Mouse (Mus musculus): Measurements from ENCODE around the gene Rapgefl1. TPM values are rescaled to one million over a fixed set of nuclear protein-coding genes. Genes with fewer than 3 reads are reported as not detected.

Rapgefl1 gene
- polyA plus RNA-seq, 1 experiment from 2014 or later, result 2.2 TPM

- 74% methylated on average over 12 of the region's 12 CpGs for WGBS
- peaks cover 94% of the 10 kb centered on the region for H3K36me3 ChIP-seq (ENCODE audit: control insufficient read depth, insufficient read depth, low read length)
- no peak for DNase-seq (ENCODE audit: low spot score)
Observed at GRCm38 (mm10) chr11:98829091-98829775, 7.4 kb upstream of the Rapgefl1 start.

GRCm38 (mm10) chr11:98829875-98830274, 6.7 kb upstream of the Rapgefl1 start:
- H3K4me2 ChIP-seq (ENCODE audit: low read length), result no peak overlapping the region
- H3K27me3 ChIP-seq (replicated peaks; ENCODE audit: control insufficient read depth, insufficient read depth, low read length), result no peaks in the 10 kb centered on the region
- H3K4me1 ChIP-seq (replicated peaks; ENCODE audit: control insufficient read depth, insufficient read depth, low read length), result no peaks in the 10 kb centered on the region
- no peak overlapping the region for H3K27ac ChIP-seq (ENCODE audit: low read depth)
- DNase-seq (ENCODE audit: low spot score) (no peak), ATAC-seq (replicated peaks; ENCODE audit: low FRiP score, low TSS enrichment, low read depth) (no peak)
- H3K36me3 ChIP-seq (ENCODE audit: control insufficient read depth, insufficient read depth, low read length), result peaks cover 88% of the 10 kb centered on the region
- WGBS, result 66% methylated on average over 4 of the region's 4 CpGs
- no peak overlapping the region for H3K9ac ChIP-seq (ENCODE audit: low read length)
- no peaks in the 10 kb centered on the region for H3K9me3 ChIP-seq (ENCODE audit: control insufficient read depth, low read length)
- no peak overlapping the region for H3K4me3 ChIP-seq (ENCODE audit: low read depth, low read length)

More at GRCm38 (mm10) chr11:98829091-98829775, 7.4 kb upstream of the Rapgefl1 start:
- H3K4me3 ChIP-seq (ENCODE audit: low read depth, low read length), result no peak overlapping the region
- no peak overlapping the region for H3K27ac ChIP-seq (ENCODE audit: low read depth)
- no peak for ATAC-seq (replicated peaks; ENCODE audit: low FRiP score, low TSS enrichment, low read depth)
- H3K9ac ChIP-seq (ENCODE audit: low read length), result no peak overlapping the region
- no peak overlapping the region for H3K4me2 ChIP-seq (ENCODE audit: low read length)
- no peaks in the 10 kb centered on the region for H3K9me3 ChIP-seq (ENCODE audit: control insufficient read depth, low read length)
- H3K27me3 ChIP-seq (replicated peaks; ENCODE audit: control insufficient read depth, insufficient read depth, low read length), result no peaks in the 10 kb centered on the region
- H3K4me1 ChIP-seq (replicated peaks; ENCODE audit: control insufficient read depth, insufficient read depth, low read length), result no peaks in the 10 kb centered on the region

- no peak for ATAC-seq (replicated peaks; ENCODE audit: low FRiP score, low TSS enrichment, low read depth)
- no peak overlapping the region for H3K27ac ChIP-seq (ENCODE audit: low read depth)
- WGBS, result 45% methylated on average over 5 of the region's 5 CpGs
Observed at GRCm38 (mm10) chr11:98835296-98835695, 1.3 kb upstream of the Rapgefl1 start.

GRCm38 (mm10) chr11:98835725-98836124, 860 bp upstream of the Rapgefl1 start:
- Histone ChIP-seq H3K9ac (ENCODE audit: low read length) (no peak overlapping the region), H3K9me3 (ENCODE audit: control insufficient read depth, low read length) (no peaks in the 10 kb centered on the region), H3K4me2 (ENCODE audit: low read length) (no peak overlapping the region), H3K4me1 (replicated peaks; ENCODE audit: control insufficient read depth, insufficient read depth, low read length) (peaks cover 8% of the 10 kb centered on the region; the same call in 1 of the 2 replicates), H3K27me3 (replicated peaks; ENCODE audit: control insufficient read depth, insufficient read depth, low read length) (peaks cover 19% of the 10 kb centered on the region), H3K27ac (ENCODE audit: low read depth) (no peak overlapping the region), H3K4me3 (ENCODE audit: low read depth, low read length) (no peak overlapping the region), H3K36me3 (ENCODE audit: control insufficient read depth, insufficient read depth, low read length) (peaks cover 35% of the 10 kb centered on the region)
- ATAC-seq (replicated peaks; ENCODE audit: low FRiP score, low TSS enrichment, low read depth) (no peak), DNase-seq (ENCODE audit: low spot score) (no peak)
- 49% methylated on average over 3 of the region's 3 CpGs for WGBS

More at GRCm38 (mm10) chr11:98835296-98835695, 1.3 kb upstream of the Rapgefl1 start:
- H3K27me3 ChIP-seq (replicated peaks; ENCODE audit: control insufficient read depth, insufficient read depth, low read length), result peaks cover 19% of the 10 kb centered on the region
- no peak overlapping the region for H3K9ac ChIP-seq (ENCODE audit: low read length)
- DNase-seq (ENCODE audit: low spot score), result no peak
- H3K9me3 ChIP-seq (ENCODE audit: control insufficient read depth, low read length), result no peaks in the 10 kb centered on the region
- H3K4me1 ChIP-seq (replicated peaks; ENCODE audit: control insufficient read depth, insufficient read depth, low read length), result peaks cover 8% of the 10 kb centered on the region; the same call in 1 of the 2 replicates
- no peak overlapping the region for H3K4me2 ChIP-seq (ENCODE audit: low read length)
- peaks cover 38% of the 10 kb centered on the region for H3K36me3 ChIP-seq (ENCODE audit: control insufficient read depth, insufficient read depth, low read length)
- H3K4me3 ChIP-seq (ENCODE audit: low read depth, low read length), result no peak overlapping the region

GRCm38 (mm10) chr11:98836128-98836527, 457 bp upstream of the Rapgefl1 start:
- peak overlapping the region; percentile 99 for H3K4me2 ChIP-seq (ENCODE audit: low read length)
- DNase-seq (ENCODE audit: low spot score), result no peak
- ATAC-seq (replicated peaks; ENCODE audit: low FRiP score, low TSS enrichment, low read depth), result peak; percentile 13; the same call in 1 of the 2 replicates
- H3K9me3 ChIP-seq (ENCODE audit: control insufficient read depth, low read length), result no peaks in the 10 kb centered on the region
- H3K27me3 ChIP-seq (replicated peaks; ENCODE audit: control insufficient read depth, insufficient read depth, low read length), result peaks cover 19% of the 10 kb centered on the region
- H3K4me1 ChIP-seq (replicated peaks; ENCODE audit: control insufficient read depth, insufficient read depth, low read length), result peaks cover 8% of the 10 kb centered on the region; the same call in 1 of the 2 replicates
- H3K9ac ChIP-seq (ENCODE audit: low read length), result no peak overlapping the region
- H3K4me3 ChIP-seq (ENCODE audit: low read depth, low read length), result peak overlapping the region; percentile 70
- no peak overlapping the region for H3K27ac ChIP-seq (ENCODE audit: low read depth)
- WGBS, result 24% methylated on average over 7 of the region's 7 CpGs
- peaks cover 31% of the 10 kb centered on the region for H3K36me3 ChIP-seq (ENCODE audit: control insufficient read depth, insufficient read depth, low read length)

- peaks cover 19% of the 10 kb centered on the region for H3K27me3 ChIP-seq (replicated peaks; ENCODE audit: control insufficient read depth, insufficient read depth, low read length)
- 1% methylated on average over 25 of the region's 29 CpGs for WGBS
- peaks cover 19% of the 10 kb centered on the region for H3K36me3 ChIP-seq (ENCODE audit: control insufficient read depth, insufficient read depth, low read length)
- ATAC-seq (replicated peaks; ENCODE audit: low FRiP score, low TSS enrichment, low read depth) (peak; percentile 16; the same call in 1 of the 2 replicates), DNase-seq (ENCODE audit: low spot score) (no peak)
- H3K4me2 ChIP-seq (ENCODE audit: low read length), result peak overlapping the region; percentile 99
- peaks cover 8% of the 10 kb centered on the region; the same call in 1 of the 2 replicates for H3K4me1 ChIP-seq (replicated peaks; ENCODE audit: control insufficient read depth, insufficient read depth, low read length)
- H3K9ac ChIP-seq (ENCODE audit: low read length), result peak overlapping the region; percentile 59
- peak overlapping the region; percentile 70 for H3K4me3 ChIP-seq (ENCODE audit: low read depth, low read length)
- no peaks in the 10 kb centered on the region for H3K9me3 ChIP-seq (ENCODE audit: control insufficient read depth, low read length)
- no peak overlapping the region for H3K27ac ChIP-seq (ENCODE audit: low read depth)
Observed at GRCm38 (mm10) chr11:98837231-98837704, 683 bp downstream of the Rapgefl1 start.

- H3K27me3 ChIP-seq (replicated peaks; ENCODE audit: control insufficient read depth, insufficient read depth, low read length), result peaks cover 19% of the 10 kb centered on the region
- DNase-seq (ENCODE audit: low spot score) (no peak), ATAC-seq (replicated peaks; ENCODE audit: low FRiP score, low TSS enrichment, low read depth) (no peak)
- H3K4me3 ChIP-seq (ENCODE audit: low read depth, low read length), result no peak overlapping the region
- H3K9me3 ChIP-seq (ENCODE audit: control insufficient read depth, low read length), result no peaks in the 10 kb centered on the region
- no peak overlapping the region for H3K9ac ChIP-seq (ENCODE audit: low read length)
- WGBS, result 58% methylated on average over 11 of the region's 11 CpGs
- peaks cover 13% of the 10 kb centered on the region for H3K36me3 ChIP-seq (ENCODE audit: control insufficient read depth, insufficient read depth, low read length)
- H3K27ac ChIP-seq (ENCODE audit: low read depth), result no peak overlapping the region
- H3K4me2 ChIP-seq (ENCODE audit: low read length), result no peak overlapping the region; the same call in 1 of the 2 replicates
- peaks cover 8% of the 10 kb centered on the region; the same call in 1 of the 2 replicates for H3K4me1 ChIP-seq (replicated peaks; ENCODE audit: control insufficient read depth, insufficient read depth, low read length)
Observed at GRCm38 (mm10) chr11:98837917-98838316, 1.3 kb downstream of the Rapgefl1 start.

GRCm38 (mm10) chr11:98838512-98838911, 1.9 kb downstream of the Rapgefl1 start:
- peaks cover 19% of the 10 kb centered on the region for H3K27me3 ChIP-seq (replicated peaks; ENCODE audit: control insufficient read depth, insufficient read depth, low read length)
- no peak overlapping the region for H3K27ac ChIP-seq (ENCODE audit: low read depth)
- DNase-seq (ENCODE audit: low spot score), result no peak
- no peak overlapping the region for H3K4me3 ChIP-seq (ENCODE audit: low read depth, low read length)
- 82% methylated on average over 9 of the region's 9 CpGs for WGBS
- ATAC-seq (replicated peaks; ENCODE audit: low FRiP score, low TSS enrichment, low read depth), result no peak
- peaks cover 8% of the 10 kb centered on the region; the same call in 1 of the 2 replicates for H3K4me1 ChIP-seq (replicated peaks; ENCODE audit: control insufficient read depth, insufficient read depth, low read length)
- no peaks in the 10 kb centered on the region for H3K9me3 ChIP-seq (ENCODE audit: control insufficient read depth, low read length)
- H3K36me3 ChIP-seq (ENCODE audit: control insufficient read depth, insufficient read depth, low read length), result peaks cover 7% of the 10 kb centered on the region
- no peak overlapping the region for H3K4me2 ChIP-seq (ENCODE audit: low read length)
- no peak overlapping the region for H3K9ac ChIP-seq (ENCODE audit: low read length)

All from intestine, embryonic 14.5 days (tissue).